8 mouse cellular contexts compared by ENCODE assay signal in the genomic region with DNA sequence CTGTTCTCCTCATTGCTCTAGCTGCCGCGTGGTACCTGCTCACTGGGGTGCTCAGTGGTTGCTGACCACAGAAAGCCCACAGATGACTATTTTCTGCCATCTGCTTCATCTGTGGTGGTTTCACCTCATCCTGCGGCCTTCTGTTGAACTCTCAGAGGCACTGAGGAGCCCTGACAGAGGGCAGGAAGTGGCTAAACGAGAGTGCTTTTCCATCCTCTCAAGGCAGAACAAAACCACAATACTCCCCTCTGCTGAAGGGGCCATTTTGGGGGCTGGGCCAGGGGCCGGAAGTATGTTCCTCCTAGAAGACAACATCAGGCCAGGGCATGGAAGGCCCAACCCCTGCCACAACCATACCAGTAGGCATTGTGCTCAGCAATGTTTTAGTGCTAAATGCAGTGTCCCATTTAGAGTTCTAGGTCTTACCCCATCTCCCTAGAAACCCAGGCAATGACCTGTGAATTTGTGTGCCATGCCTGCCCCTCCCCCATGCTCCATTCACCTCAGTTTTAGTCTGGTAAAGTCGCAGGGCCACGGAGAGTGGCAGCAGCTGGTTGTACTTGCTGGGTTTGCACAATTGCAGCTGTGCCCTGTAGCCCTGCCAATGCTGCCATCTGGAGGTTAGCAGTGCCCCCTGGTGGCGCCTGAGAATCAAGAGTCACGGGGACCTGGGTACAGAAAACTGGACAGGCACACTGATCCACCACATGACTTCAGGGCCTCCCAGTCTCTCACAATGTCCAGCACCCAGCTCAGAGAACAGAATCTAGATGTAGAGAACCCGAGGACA. TPM values are rescaled to one million over a fixed set of nuclear protein-coding genes. Genes with fewer than 3 reads are reported as not detected.
DNase-seq lines count a peak whose midpoint lies in the region; ATAC-seq and TF ChIP-seq lines count a peak whose summit lies in the region.

No protein-coding gene starts in this region.

- TF ChIP-seq EP300 in ES-Bruce4 (IDR thresholded peaks at IDR 0.05; ENCODE audit: insufficient read depth, low read depth, low read length), result 0 out of 2 replicates have a peak, but pooled peaks have one; percentile 21
- no peak for TF ChIP-seq EP300 in liver, postnatal 0 days (IDR thresholded peaks at IDR 0.05; ENCODE audit: low read depth)

- ATAC-seq in forebrain, embryonic 15.5 days (replicated peaks), result peak; percentile 72
- peak; percentile 81 for ATAC-seq in liver, postnatal 0 days
- ATAC-seq in neural tube, embryonic 13.5 days (ENCODE audit: low read depth), result peak; percentile 71

- no peak overlapping the region for H3K4me3 ChIP-seq in ES-Bruce4 (ENCODE audit: low read depth, low read length)
- H3K4me3 ChIP-seq in forebrain, embryonic 15.5 days, result no peak overlapping the region
- no peak overlapping the region for H3K4me3 ChIP-seq in liver, postnatal 0 days (ENCODE audit: low read depth, low read length)
- H3K4me3 ChIP-seq in neural tube, embryonic 13.5 days, result no peak overlapping the region

- peak overlapping the region; percentile 28; the same call in 1 of the 2 replicates for H3K4me2 ChIP-seq in forebrain, embryonic 15.5 days (replicated peaks)
- peak overlapping the region; percentile 16; the same call in 1 of the 2 replicates for H3K4me2 ChIP-seq in liver, postnatal 0 days (ENCODE audit: low read depth, low read length)
- peak overlapping the region; percentile 38 for H3K4me2 ChIP-seq in neural tube, embryonic 13.5 days

- no peaks in the 10 kb centered on the region for H3K36me3 ChIP-seq in ES-Bruce4 (ENCODE audit: control insufficient read depth, insufficient read depth, low read length, poor library complexity, severe bottlenecking)
- no peaks in the 10 kb centered on the region for H3K36me3 ChIP-seq in forebrain, embryonic 15.5 days
- H3K36me3 ChIP-seq in liver, postnatal 0 days (replicated peaks; ENCODE audit: insufficient read depth, low read length), result no peaks in the 10 kb centered on the region
- H3K36me3 ChIP-seq in neural tube, embryonic 13.5 days, result no peaks in the 10 kb centered on the region

- no peaks in the 10 kb centered on the region for H3K27me3 ChIP-seq in ES-Bruce4 (ENCODE audit: control insufficient read depth, insufficient read depth, low read length, poor library complexity, severe bottlenecking)
- no peaks in the 10 kb centered on the region for H3K27me3 ChIP-seq in forebrain, embryonic 15.5 days
- H3K27me3 ChIP-seq in liver, postnatal 0 days (ENCODE audit: insufficient read depth, low read length), result no peaks in the 10 kb centered on the region
- no peaks in the 10 kb centered on the region for H3K27me3 ChIP-seq in neural tube, embryonic 13.5 days

- WGBS in forebrain, embryonic 15.5 days, result 24% methylated on average over 10 of the region's 10 CpGs
- WGBS in liver, postnatal 0 days (ENCODE audit: insufficient replicate concordance), result 10% methylated on average over 10 of the region's 10 CpGs
- 23% methylated on average over 10 of the region's 10 CpGs for WGBS in neural tube, embryonic 13.5 days

- peaks cover 10% of the 10 kb centered on the region for H3K4me1 ChIP-seq in ES-Bruce4 (ENCODE audit: control insufficient read depth, insufficient read depth, low read length)
- H3K4me1 ChIP-seq in forebrain, embryonic 15.5 days, result peaks cover 5% of the 10 kb centered on the region
- peaks cover 21% of the 10 kb centered on the region for H3K4me1 ChIP-seq in liver, postnatal 0 days (ENCODE audit: insufficient read depth)
- peaks cover 8% of the 10 kb centered on the region; the same call in 1 of the 2 replicates for H3K4me1 ChIP-seq in neural tube, embryonic 13.5 days (replicated peaks)

- TF ChIP-seq CTCF in ES-Bruce4 (IDR thresholded peaks at IDR 0.05; ENCODE audit: low read depth, low read length), result peak; percentile 92
- peak; percentile 97 for TF ChIP-seq CTCF in liver, postnatal 0 days (IDR thresholded peaks at IDR 0.05; ENCODE audit: low read depth)

- intact Hi-C loops in heart, postnatal 25 days (cut with DNase I), result loop anchor here (5.0 to 10.0 kb wide), 3 partner anchors 39 to 319 kb away; a partner anchor contains a TSS

- H3K27ac ChIP-seq in ES-Bruce4 (ENCODE audit: insufficient read depth, low read length), result peak overlapping the region; percentile 1; the same call in 1 of the 2 replicates
- no peak overlapping the region for H3K27ac ChIP-seq in forebrain, embryonic 15.5 days (replicated peaks)
- no peak overlapping the region for H3K27ac ChIP-seq in liver, postnatal 0 days (ENCODE audit: low read depth)
- no peak overlapping the region for H3K27ac ChIP-seq in neural tube, embryonic 13.5 days (replicated peaks)

- TF ChIP-seq POLR2A in ES-Bruce4 (IDR thresholded peaks at IDR 0.05; ENCODE audit: insufficient read depth, low read length), result no peak

- H3K9me3 ChIP-seq in ES-Bruce4 (replicated peaks; ENCODE audit: control insufficient read depth, insufficient read depth, low read length, poor library complexity, severe bottlenecking), result no peaks in the 10 kb centered on the region
- no peaks in the 10 kb centered on the region for H3K9me3 ChIP-seq in forebrain, embryonic 15.5 days
- H3K9me3 ChIP-seq in liver, postnatal 0 days (ENCODE audit: low read length), result no peaks in the 10 kb centered on the region
- H3K9me3 ChIP-seq in neural tube, embryonic 13.5 days, result no peaks in the 10 kb centered on the region

- peak overlapping the region; percentile 19; the same call in 1 of the 2 replicates for H3K9ac ChIP-seq in ES-Bruce4 (ENCODE audit: low read depth, poor library complexity, severe bottlenecking)
- H3K9ac ChIP-seq in forebrain, embryonic 15.5 days (replicated peaks), result no peak overlapping the region
- H3K9ac ChIP-seq in liver, postnatal 0 days (replicated peaks), result no peak overlapping the region
- H3K9ac ChIP-seq in neural tube, embryonic 13.5 days, result no peak overlapping the region

- peak; percentile 54 for DNase-seq in cerebellum, adult 11 months
- DNase-seq in heart, postnatal 25 days (ENCODE audit: low spot score), result peak; percentile 66
- DNase-seq in layer of hippocampus, adult 11-12 months (ENCODE audit: low spot score), result peak; percentile 91
- peak; percentile 92 for DNase-seq in liver, postnatal 0 days
- DNase-seq in telencephalon, adult 2 months (ENCODE audit: low read depth, low spot score), result peak; percentile 52

RNA-seq across cellular contexts. Expression of a gene that starts 13.3 kb away (rescaled TPM):
- 29.0 and 35.2 TPM in 2 replicates for polyA plus RNA-seq in ES-Bruce4 (2011; ENCODE audit: insufficient read depth, insufficient read length, low read depth, missing spikeins)
- polyA plus RNA-seq in forebrain, embryonic 15.5 days (2015; fragmentation: Nextera tagmentation; extraction: Ambion mirVana), result 18.7 and 23.4 TPM in 2 replicates
- 1 to 10 TPM; 4.1 to 5.2 TPM for total RNA-seq in heart, postnatal 25 days (2021)
- polyA plus RNA-seq in liver, postnatal 0 days (2015; fragmentation: Nextera tagmentation; extraction: Ambion mirVana), result 10.6 and 12.1 TPM in 2 replicates
- polyA plus RNA-seq in neural tube, embryonic 13.5 days (2015; fragmentation: Nextera tagmentation; extraction: Ambion mirVana), result 9.7 and 11.2 TPM in 2 replicates

RNA-seq across cellular contexts. Expression of a gene that starts 40.3 kb away (rescaled TPM):
- not detected in 2 replicates for polyA plus RNA-seq in ES-Bruce4 (2011; ENCODE audit: insufficient read depth, insufficient read length, low read depth, missing spikeins)
- 0.57 TPM in 1 of 2 replicates, not detected in the other for polyA plus RNA-seq in forebrain, embryonic 15.5 days (2015; fragmentation: Nextera tagmentation; extraction: Ambion mirVana)
- total RNA-seq in heart, postnatal 25 days (2021), result 100 to 1,000 TPM; 515 to 520 TPM
- 0.45 TPM in 1 of 2 replicates, not detected in the other for polyA plus RNA-seq in liver, postnatal 0 days (2015; fragmentation: Nextera tagmentation; extraction: Ambion mirVana)
- polyA plus RNA-seq in neural tube, embryonic 13.5 days (2015; fragmentation: Nextera tagmentation; extraction: Ambion mirVana), result 0.65 and 2.4 TPM in 2 replicates

RNA-seq across cellular contexts. Expression of a gene that starts 54.7 kb away (rescaled TPM):
- polyA plus RNA-seq in ES-Bruce4 (2011; ENCODE audit: insufficient read depth, insufficient read length, low read depth, missing spikeins), result 231 and 247 TPM in 2 replicates
- 236 and 242 TPM in 2 replicates for polyA plus RNA-seq in forebrain, embryonic 15.5 days (2015; fragmentation: Nextera tagmentation; extraction: Ambion mirVana)
- total RNA-seq in heart, postnatal 25 days (2021), result 100 to 1,000 TPM; 374 to 387 TPM
- polyA plus RNA-seq in liver, postnatal 0 days (2015; fragmentation: Nextera tagmentation; extraction: Ambion mirVana), result 199 and 206 TPM in 2 replicates
- 281 and 292 TPM in 2 replicates for polyA plus RNA-seq in neural tube, embryonic 13.5 days (2015; fragmentation: Nextera tagmentation; extraction: Ambion mirVana)
